Mouse (Mus musculus) spleen, postnatal 0 days (tissue): Measurements from ENCODE around the gene Cyp3a41a. TPM values are rescaled to one million over a fixed set of nuclear protein-coding genes. Genes with fewer than 3 reads are reported as not detected.

Experiments
- polyA plus RNA-seq: library from polyadenylated mRNA; unstranded; fragments of >200 nt; fragmentation: Nextera tagmentation; extraction: Ambion mirVana; gene quantifications from 2 replicates; pipeline ENCODE4 v1.2.1, GENCODE M21; 2015

Cyp3a41a gene
- polyA plus RNA-seq: 0.13 TPM in 2 replicates

GRCm38 (mm10) chr5:145720036-145720435 is at the start of gene Cyp3a41a:
Gene Cyp3a41a (minus strand): TSS chr5:145720136.

Other genes starting within 250 kb of the Cyp3a41a start
- gene Cyp3a41b, start 135.4 kb downstream of the Cyp3a41a start, polyA plus RNA-seq: not detected in 2 replicates
- gene Cyp3a44, start 85.7 kb upstream of the Cyp3a41a start, polyA plus RNA-seq: not detected in 2 replicates
- 0.21 and 0.38 TPM in 2 replicates for gene Cyp3a11, start 159.8 kb upstream of the Cyp3a41a start, polyA plus RNA-seq